Mouse (Mus musculus): ENCODE measurements at regions not wholly inside any gene's neighbourhood (a gene's known extent, or its start where the extent isn't known, plus 50 kb on each side); places are given as distances from the start of the nearest gene placed in this dataset.

DNA sequence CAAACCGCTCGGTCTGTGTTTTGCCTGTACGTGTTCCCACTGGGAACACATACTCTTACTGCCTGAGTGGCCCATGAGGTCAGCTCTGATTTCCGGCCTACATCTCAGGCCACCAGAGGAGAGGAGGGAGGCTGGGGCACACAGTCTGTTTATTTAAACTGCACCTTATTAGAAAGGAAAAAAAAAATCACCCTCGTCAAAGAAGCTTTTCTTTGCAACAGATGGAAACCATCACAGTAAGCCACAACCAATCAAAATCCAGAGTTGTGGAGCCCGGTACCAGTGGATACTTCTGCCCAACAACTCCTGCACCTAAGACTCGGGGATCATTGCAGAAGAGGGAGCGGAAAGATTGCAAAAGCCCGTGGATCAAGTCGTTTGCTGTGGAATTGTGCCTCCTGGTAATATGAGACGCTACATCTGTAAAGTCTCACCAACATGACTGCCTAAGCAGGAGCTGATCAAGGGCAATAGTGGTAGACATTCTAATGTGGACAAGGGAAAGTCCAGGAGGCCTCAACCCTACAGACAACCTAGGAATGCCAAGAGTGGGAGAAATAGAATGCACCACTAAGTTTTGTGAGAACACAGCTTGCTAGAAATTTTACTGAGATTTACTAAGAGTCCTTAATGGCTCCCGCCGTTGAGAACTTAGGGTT lies 60.5 kb downstream of the Uqcrfs1 start:
- DNase-seq (ENCODE audit: low read depth, low spot score), result no peak

DNA sequence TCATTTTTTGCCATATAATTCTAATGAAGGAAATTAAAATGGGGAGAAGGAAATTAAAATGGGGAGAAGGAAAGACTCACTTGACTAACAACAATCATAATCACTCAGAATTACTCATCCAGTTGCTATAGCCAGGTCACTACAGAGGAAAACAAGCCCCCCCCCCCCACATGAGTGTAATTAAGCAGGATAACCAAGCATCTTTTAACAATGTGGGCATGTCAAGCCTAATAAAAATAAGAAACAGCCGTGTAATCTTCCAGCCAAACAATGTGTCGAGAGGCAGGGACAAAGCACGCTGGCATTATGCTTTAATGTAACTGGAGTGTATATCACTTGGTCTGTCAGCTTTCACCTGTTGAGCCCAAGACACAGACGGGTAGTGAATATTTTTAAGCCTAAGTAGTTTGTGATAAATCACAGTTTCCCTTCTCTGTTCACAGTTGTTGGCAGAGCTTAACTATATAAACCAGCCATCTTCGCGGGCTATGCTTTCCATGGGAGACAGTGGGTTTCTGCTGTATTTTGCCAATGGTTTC lies 66.0 kb downstream of the Uqcrfs1 start:
- DNase-seq (ENCODE audit: low read depth, low spot score), result no peak

DNA sequence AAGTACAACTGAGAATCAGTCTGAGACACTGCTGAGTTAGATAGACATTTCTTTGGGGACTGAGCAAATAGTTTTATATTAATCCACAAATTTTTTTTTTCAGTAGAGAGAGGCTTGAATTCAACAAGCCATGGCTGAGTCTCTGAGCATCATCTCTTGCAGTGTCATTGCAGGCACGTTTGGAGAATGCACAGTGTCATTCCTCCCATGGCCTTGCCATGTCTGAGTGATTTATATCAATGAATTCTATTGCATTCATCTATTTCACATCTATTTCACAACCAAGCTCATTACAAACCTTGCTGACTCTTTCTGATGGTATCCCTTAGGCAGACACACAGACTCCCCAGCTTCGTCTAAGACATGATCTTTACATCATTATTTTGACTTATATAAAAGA lies 66.6 kb downstream of the Uqcrfs1 start:
- no peak for DNase-seq (ENCODE audit: low read depth, low spot score)

- no peak for DNase-seq (ENCODE audit: low read depth, low spot score)
Observed at GRCm38 (mm10) chr13:30471300-30471699, 73.9 kb downstream of the Uqcrfs1 start.

DNA sequence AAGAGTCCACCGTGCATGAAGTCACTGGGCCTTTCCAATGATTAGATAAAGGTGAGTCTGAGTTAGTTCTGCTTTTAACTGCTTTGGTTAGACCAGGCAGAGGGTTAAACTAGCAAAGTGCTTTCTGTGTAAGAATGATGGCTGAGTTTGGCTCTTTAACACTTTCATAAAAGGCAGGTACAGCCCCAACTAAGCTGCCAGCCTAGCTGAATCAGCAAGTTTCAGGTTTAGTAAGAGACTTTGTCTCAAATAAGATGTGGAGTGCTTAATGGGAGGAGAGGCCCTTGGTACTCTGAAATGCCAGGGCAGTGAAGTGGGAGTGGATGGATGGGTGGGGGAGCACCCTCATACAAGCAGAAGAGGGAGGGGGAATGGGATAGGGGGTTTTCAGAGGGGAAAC lies 78.1 kb downstream of the Uqcrfs1 start:
- DNase-seq (ENCODE audit: low read depth, low spot score), result peak; percentile 30

- no peak for DNase-seq (ENCODE audit: low read depth, low spot score)
Observed at GRCm38 (mm10) chr13:30465439-30465838, 79.7 kb downstream of the Uqcrfs1 start.

DNA sequence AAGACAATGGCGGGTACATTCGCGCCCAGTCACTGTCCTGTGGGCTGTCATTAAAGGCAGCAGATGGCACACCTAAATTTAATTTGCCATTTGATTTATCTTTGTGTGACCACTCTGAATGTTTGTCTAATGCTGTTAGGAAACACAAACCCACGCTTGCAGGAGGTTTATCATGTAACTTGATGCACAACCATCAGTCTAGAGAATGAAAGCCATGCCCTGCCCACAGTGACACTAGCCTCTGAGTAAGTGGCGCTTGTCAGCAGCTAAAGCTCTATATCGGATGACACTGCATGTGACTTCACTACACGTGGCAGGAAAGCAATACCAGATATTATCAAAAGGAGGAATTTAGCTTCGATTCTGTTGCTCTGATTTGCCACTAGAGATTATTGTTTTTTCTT lies 89.9 kb downstream of the Uqcrfs1 start:
- peak; percentile 30 for DNase-seq (ENCODE audit: low read depth, low spot score)

DNA sequence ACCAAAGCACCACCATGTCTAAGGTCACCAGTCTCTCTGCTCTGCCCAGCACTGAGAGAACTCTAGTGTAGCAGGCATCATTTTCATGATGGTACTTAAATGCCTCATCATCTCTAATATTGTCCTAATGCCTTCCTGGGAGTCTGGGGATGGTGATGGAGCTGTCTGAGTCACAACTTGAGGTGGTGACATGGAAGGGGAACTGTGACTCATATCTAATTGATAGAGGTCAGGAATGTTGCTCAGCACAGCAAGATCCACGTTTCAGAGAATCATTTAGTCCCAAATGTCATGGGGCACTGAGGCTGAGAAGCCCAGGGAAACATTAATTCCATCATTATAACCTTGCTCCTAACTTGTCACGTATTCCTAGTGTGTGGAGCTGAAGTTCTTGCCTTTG lies 93.0 kb downstream of the Uqcrfs1 start:
- DNase-seq (ENCODE audit: low read depth, low spot score), result no peak

GRCm38 (mm10) chr13:30448895-30449294 lies 96.3 kb downstream of the Uqcrfs1 start:
- DNase-seq (ENCODE audit: low read depth, low spot score), result no peak

Data from CD4-positive, CD25-positive, alpha-beta regulatory T cell, adult 2 months (primary cell).